Mouse (Mus musculus): Measurements from ENCODE around the gene Pnpla7.
A peak's percentile ranks its signal among the peaks of the same experiment; 100 is the strongest.

Gene Pnpla7

DNA sequence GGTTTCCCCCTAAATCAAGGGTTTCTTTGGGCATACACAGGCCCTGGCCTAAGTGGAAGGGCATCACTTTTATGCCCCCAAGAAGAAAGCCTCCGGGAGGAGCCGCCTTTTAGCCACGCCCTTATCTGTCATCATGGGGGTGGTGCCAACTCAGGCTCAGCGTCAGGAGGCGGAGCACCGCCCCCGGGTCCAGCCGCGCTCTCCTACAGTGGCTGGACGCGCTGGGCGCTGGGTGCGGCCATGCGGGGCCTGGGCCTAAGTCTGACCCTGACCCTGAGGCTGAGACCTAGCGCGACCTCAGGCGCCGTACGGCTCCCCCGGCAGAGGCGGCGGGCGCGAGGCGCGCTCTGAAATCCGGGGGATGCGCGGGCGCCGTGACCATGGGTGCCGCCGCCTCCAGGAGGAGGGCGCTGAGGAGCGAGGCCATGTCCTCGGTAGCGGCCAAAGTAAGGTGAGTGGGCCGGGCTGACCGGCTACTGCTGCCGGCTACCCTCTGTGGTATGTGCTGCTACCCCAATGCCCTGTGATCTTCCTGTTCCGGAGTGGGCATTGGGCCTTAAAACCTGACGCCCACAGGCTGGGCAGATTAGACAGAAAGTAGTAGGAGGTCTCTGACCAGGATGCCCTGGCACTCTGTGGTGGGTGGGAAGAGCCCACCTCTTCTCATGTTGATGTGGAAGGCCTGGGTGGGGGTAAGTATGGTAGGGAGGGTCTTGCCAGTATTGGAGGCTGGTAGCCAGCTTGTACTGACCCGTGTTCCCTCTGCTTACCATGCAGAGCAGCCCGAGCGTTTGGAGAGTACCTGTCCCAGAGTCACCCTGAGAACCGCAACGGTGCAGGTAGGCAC, 78.6 kb downstream of the Pnpla7 start, which contains the start of gene Nsmf:
Nsmf (plus strand) TSS at position 135 of the 847 bp plus-strand sequence.
- TF ChIP-seq CTCF (conservative IDR thresholded peaks at IDR 0.05; ENCODE audit: low read length) (no peak), NANOG (IDR thresholded peaks at IDR 0.05; ENCODE audit: borderline replicate concordance, low read length) (no peak), POU5F1 (IDR thresholded peaks at IDR 0.05; ENCODE audit: borderline replicate concordance, low read length) (no peak)
- peaks cover 25% of the 10 kb centered on the region for H3K27me3 ChIP-seq (ENCODE audit: insufficient read depth, low read length)
- peak within 1 kb of the TSS; percentile 83 for H3K4me3 ChIP-seq (replicated peaks; ENCODE audit: low read length)
- no peaks in the 10 kb centered on the region for H3K9me3 ChIP-seq (ENCODE audit: low read length)
- H3K4me1 ChIP-seq (replicated peaks; ENCODE audit: low read depth, low read length), result peaks cover 36% of the 10 kb centered on the region
- peaks cover 21% of the 10 kb centered on the region; the same call in 1 of the 2 replicates for H3K36me3 ChIP-seq (ENCODE audit: insufficient read depth, low read length)

DNA sequence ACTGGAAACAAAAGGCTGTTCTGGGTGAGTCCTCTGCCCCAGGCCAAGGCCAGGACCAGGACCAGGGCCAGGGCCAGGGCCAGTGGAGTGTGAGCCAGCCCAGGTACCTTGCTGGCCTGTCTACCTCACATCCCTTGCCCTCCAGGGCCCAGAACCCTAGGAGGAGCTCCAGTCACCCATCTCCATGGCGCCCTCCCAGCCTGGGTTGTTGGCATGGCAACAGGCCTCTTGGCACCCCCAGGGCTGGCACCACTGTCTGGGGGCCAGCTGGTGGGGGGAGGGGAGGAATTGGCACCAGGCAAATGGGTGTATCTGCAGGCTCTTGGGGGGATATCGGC, 79.2 kb downstream of the Pnpla7 start:
- H3K4me3 ChIP-seq (replicated peaks; ENCODE audit: low read length), result peak overlapping the region; percentile 83
- peaks cover 27% of the 10 kb centered on the region for H3K27me3 ChIP-seq (ENCODE audit: insufficient read depth, low read length)
- no peak for TF ChIP-seq CTCF (conservative IDR thresholded peaks at IDR 0.05; ENCODE audit: low read length)
- no peak for TF ChIP-seq NANOG (IDR thresholded peaks at IDR 0.05; ENCODE audit: borderline replicate concordance, low read length)
- no peak for TF ChIP-seq POU5F1 (IDR thresholded peaks at IDR 0.05; ENCODE audit: borderline replicate concordance, low read length)
- peaks cover 40% of the 10 kb centered on the region for H3K4me1 ChIP-seq (replicated peaks; ENCODE audit: low read depth, low read length)
- H3K36me3 ChIP-seq (ENCODE audit: insufficient read depth, low read length), result peaks cover 21% of the 10 kb centered on the region; the same call in 1 of the 2 replicates
- H3K9me3 ChIP-seq (ENCODE audit: low read length), result no peaks in the 10 kb centered on the region

DNA sequence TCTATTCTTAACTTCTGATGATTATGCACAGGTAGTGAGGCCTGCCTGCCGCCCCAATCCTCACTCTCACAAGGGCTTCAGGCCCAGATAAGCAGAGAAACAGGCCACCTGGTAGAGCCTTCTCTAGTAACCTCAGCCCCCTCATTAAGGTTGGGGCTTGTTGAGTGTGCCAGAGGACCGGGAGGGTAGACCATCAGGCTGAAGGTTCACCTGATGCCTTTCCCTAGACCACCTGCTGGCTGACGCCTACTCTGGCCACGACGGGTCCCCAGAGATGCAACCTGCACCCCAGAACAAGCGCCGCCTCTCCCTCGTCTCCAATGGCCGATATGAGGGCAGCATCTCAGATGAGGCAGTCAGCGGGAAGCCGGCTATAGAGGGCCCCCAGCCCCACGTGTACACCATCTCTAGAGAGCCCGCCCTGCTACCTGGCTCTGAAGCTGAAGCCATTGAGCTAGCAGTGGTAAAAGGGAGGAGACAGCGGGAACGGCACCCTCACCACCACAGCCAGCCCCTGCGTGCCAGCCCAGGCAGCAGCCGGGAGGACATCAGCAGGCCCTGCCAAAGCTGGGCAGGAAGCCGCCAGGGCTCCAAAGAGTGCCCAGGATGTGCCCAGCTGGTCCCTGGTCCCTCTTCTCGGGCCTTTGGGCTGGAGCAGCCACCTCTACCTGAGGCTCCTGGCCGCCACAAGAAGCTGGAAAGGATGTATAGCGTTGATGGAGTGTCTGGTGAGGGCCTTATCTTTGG, 79.7 kb downstream of the Pnpla7 start:
- TF ChIP-seq CTCF (conservative IDR thresholded peaks at IDR 0.05; ENCODE audit: low read length) (no peak), POU5F1 (IDR thresholded peaks at IDR 0.05; ENCODE audit: borderline replicate concordance, low read length) (no peak), NANOG (IDR thresholded peaks at IDR 0.05; ENCODE audit: borderline replicate concordance, low read length) (no peak)
- Histone ChIP-seq H3K27me3 (ENCODE audit: insufficient read depth, low read length) (peaks cover 30% of the 10 kb centered on the region), H3K4me3 (replicated peaks; ENCODE audit: low read length) (peak overlapping the region; percentile 65), H3K9me3 (ENCODE audit: low read length) (no peaks in the 10 kb centered on the region), H3K4me1 (replicated peaks; ENCODE audit: low read depth, low read length) (peaks cover 40% of the 10 kb centered on the region), H3K36me3 (ENCODE audit: insufficient read depth, low read length) (peaks cover 21% of the 10 kb centered on the region; the same call in 1 of the 2 replicates)

DNA sequence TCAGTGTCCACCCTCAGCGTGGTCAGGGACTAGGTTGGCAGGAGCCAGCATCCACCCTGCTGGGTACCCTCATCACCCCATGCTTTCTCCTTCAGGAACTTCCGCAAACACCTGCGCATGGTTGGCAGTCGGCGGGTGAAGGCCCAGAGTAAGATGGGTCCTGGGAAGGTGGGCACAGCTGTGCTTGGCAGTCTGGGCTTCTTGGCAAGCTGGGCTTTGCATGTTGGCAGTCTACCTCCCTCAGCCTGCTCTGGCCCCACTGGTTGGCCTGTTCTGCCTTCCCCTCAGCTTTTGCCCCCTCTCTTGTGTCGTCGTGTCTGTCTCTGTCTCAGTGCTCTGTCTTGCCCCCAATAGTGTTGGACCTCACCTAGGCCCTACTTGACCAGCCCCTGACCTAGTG, 83.1 kb downstream of the Pnpla7 start:
- no peak for TF ChIP-seq POU5F1 (IDR thresholded peaks at IDR 0.05; ENCODE audit: borderline replicate concordance, low read length)
- TF ChIP-seq CTCF (conservative IDR thresholded peaks at IDR 0.05; ENCODE audit: low read length), result no peak
- TF ChIP-seq NANOG (IDR thresholded peaks at IDR 0.05; ENCODE audit: borderline replicate concordance, low read length), result no peak
- Histone ChIP-seq H3K4me1 (replicated peaks; ENCODE audit: low read depth, low read length) (peaks cover 38% of the 10 kb centered on the region), H3K36me3 (ENCODE audit: insufficient read depth, low read length) (no peaks in the 10 kb centered on the region)

DNA sequence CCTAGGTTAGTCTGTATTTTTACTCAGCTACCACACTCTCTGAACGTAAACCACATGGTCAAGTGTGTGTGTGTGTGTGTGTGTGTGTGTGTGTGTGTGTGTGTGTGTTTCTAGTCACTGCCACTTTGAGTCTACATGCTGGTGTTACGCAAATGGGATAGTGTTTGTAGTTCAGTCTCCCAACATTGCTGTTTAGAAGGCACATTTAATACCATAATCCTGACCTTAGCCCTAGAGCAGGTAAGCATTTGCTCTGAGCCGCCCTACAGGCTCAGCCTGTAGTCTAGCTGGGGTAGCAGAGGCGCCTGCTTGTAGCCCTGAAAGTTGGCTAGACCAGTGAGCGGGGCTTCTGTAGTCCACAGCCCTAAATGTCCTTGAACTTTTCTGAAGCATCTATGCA, 87.7 kb downstream of the Pnpla7 start:
- peaks cover 13% of the 10 kb centered on the region for H3K4me1 ChIP-seq (replicated peaks; ENCODE audit: low read depth, low read length)
- H3K9me3 ChIP-seq (ENCODE audit: low read length), result no peaks in the 10 kb centered on the region
- TF ChIP-seq NANOG (IDR thresholded peaks at IDR 0.05; ENCODE audit: borderline replicate concordance, low read length), result no peak
- no peak for TF ChIP-seq CTCF (conservative IDR thresholded peaks at IDR 0.05; ENCODE audit: low read length)
- no peak for TF ChIP-seq POU5F1 (IDR thresholded peaks at IDR 0.05; ENCODE audit: borderline replicate concordance, low read length)

More for the DNA sequence above, 83.1 kb downstream of the Pnpla7 start:
- peaks cover 29% of the 10 kb centered on the region for H3K27me3 ChIP-seq (ENCODE audit: insufficient read depth, low read length)
- H3K9me3 ChIP-seq (ENCODE audit: low read length), result no peaks in the 10 kb centered on the region
- no peak overlapping the region for H3K4me3 ChIP-seq (replicated peaks; ENCODE audit: low read length)

DNA sequence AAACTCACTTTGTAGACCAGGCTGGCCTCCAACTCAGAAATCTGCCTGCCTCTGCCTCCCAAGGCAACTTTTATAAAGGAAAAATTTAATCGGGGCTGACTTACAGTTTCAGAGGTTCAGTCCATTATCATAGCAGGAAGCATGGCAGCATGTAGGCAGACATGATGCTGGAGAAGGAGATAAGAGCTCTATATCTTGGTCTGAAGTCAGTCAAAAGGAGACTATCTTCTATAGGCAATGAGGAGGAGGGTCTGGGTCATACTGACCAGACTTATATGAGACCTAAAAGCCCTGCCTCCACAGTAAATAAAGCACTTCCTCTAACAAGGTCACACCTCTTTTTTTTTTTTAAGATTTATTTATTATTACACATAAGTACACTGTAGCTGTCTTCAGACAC, 88.5 kb downstream of the Pnpla7 start:
- Histone ChIP-seq H3K36me3 (ENCODE audit: insufficient read depth, low read length) (no peaks in the 10 kb centered on the region), H3K4me3 (replicated peaks; ENCODE audit: low read length) (no peak overlapping the region), H3K27me3 (ENCODE audit: insufficient read depth, low read length) (peaks cover 9% of the 10 kb centered on the region), H3K4me1 (replicated peaks; ENCODE audit: low read depth, low read length) (peaks cover 5% of the 10 kb centered on the region), H3K9me3 (ENCODE audit: low read length) (no peaks in the 10 kb centered on the region)
- TF ChIP-seq NANOG (IDR thresholded peaks at IDR 0.05; ENCODE audit: borderline replicate concordance, low read length), result no peak

More for the DNA sequence above, 87.7 kb downstream of the Pnpla7 start:
- no peak overlapping the region for H3K4me3 ChIP-seq (replicated peaks; ENCODE audit: low read length)
- H3K36me3 ChIP-seq (ENCODE audit: insufficient read depth, low read length), result no peaks in the 10 kb centered on the region
- peaks cover 9% of the 10 kb centered on the region for H3K27me3 ChIP-seq (ENCODE audit: insufficient read depth, low read length)

DNA sequence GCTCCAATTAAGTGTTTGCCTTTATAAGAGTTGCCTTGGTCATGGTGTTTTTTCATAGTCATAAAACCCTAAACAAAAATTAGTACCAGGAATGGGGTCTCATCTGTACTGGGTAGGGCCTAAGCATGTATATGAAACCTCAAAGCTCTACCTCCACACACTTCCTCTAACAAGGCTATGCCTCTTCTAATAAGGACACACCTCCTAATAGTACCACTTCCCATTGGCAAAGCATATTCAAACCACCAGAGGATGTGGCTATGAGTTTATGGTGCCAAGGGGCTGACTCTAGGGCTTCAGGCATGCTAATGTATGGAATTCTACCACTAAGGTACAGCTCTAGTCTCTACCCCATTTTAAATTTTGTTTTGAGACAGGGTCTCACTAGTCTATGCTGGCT, 89.7 kb downstream of the Pnpla7 start:
- no peaks in the 10 kb centered on the region for H3K4me1 ChIP-seq (replicated peaks; ENCODE audit: low read depth, low read length)
- H3K9me3 ChIP-seq (ENCODE audit: low read length), result no peaks in the 10 kb centered on the region
- no peak for TF ChIP-seq NANOG (IDR thresholded peaks at IDR 0.05; ENCODE audit: borderline replicate concordance, low read length)
- no peak for TF ChIP-seq POU5F1 (IDR thresholded peaks at IDR 0.05; ENCODE audit: borderline replicate concordance, low read length)
- no peak for TF ChIP-seq CTCF (conservative IDR thresholded peaks at IDR 0.05; ENCODE audit: low read length)
- peaks cover 4% of the 10 kb centered on the region for H3K27me3 ChIP-seq (ENCODE audit: insufficient read depth, low read length)
- H3K4me3 ChIP-seq (replicated peaks; ENCODE audit: low read length), result no peak overlapping the region
- no peaks in the 10 kb centered on the region for H3K36me3 ChIP-seq (ENCODE audit: insufficient read depth, low read length)

DNA sequence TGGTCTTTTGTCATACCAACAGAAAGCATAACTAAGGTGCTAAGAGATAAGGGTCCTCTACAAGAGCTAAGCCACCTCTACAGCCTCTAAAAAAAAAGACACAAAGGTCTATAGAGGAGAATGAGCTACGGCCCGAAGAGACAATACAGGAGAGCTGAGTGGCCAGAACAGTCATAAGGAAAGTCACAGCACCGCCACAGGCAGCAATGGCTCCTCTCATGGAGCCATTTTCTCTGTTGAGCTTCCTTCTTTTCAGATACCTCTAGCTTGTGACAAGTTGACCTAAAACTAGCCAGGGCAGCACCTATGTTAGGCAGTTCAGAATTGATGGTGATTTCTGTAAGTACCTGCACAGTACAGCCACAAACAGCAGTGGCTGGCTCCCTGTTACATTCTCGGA, 90.7 kb downstream of the Pnpla7 start:
- no peak for TF ChIP-seq CTCF (conservative IDR thresholded peaks at IDR 0.05; ENCODE audit: low read length)
- TF ChIP-seq NANOG (IDR thresholded peaks at IDR 0.05; ENCODE audit: borderline replicate concordance, low read length), result no peak
- no peak for TF ChIP-seq POU5F1 (IDR thresholded peaks at IDR 0.05; ENCODE audit: borderline replicate concordance, low read length)
- no peaks in the 10 kb centered on the region for H3K36me3 ChIP-seq (ENCODE audit: insufficient read depth, low read length)

More for the DNA sequence above, 90.7 kb downstream of the Pnpla7 start:
- no peaks in the 10 kb centered on the region for H3K4me1 ChIP-seq (replicated peaks; ENCODE audit: low read depth, low read length)
- no peak overlapping the region for H3K4me3 ChIP-seq (replicated peaks; ENCODE audit: low read length)
- peaks cover 2% of the 10 kb centered on the region; the same call in 1 of the 2 replicates for H3K27me3 ChIP-seq (ENCODE audit: insufficient read depth, low read length)
- no peaks in the 10 kb centered on the region for H3K9me3 ChIP-seq (ENCODE audit: low read length)
